Mouse (Mus musculus) right cerebral cortex, postnatal 14 days (tissue): Measurements from ENCODE around the gene Sag.

ENCODE experiments used
- DNase-seq: peaks from one replicate; pipeline ENCODE4 v3.0.0; 2022

The Sag gene

GRCm38 (mm10) chr1:87855522-87855921 lies 52.0 kb downstream of the Sag start:
- no peak for DNase-seq

- DNase-seq, result no peak
These were observed 53.3 kb downstream of the Sag start for GRCm38 (mm10) chr1:87856823-87857222.

- DNase-seq, result no peak
These were observed 54.6 kb downstream of the Sag start for GRCm38 (mm10) chr1:87858031-87858430.

GRCm38 (mm10) chr1:87858529-87858928 lies 55.0 kb downstream of the Sag start:
- no peak for DNase-seq

- no peak for DNase-seq
These were observed 60.1 kb downstream of the Sag start for GRCm38 (mm10) chr1:87863602-87864001.

GRCm38 (mm10) chr1:87864889-87865288 lies 61.4 kb downstream of the Sag start:
- no peak for DNase-seq

- no peak for DNase-seq
These were observed 63.2 kb downstream of the Sag start for GRCm38 (mm10) chr1:87866672-87867071.

GRCm38 (mm10) chr1:87871546-87871945 lies 68.1 kb downstream of the Sag start:
- no peak for DNase-seq

GRCm38 (mm10) chr1:87873081-87873480 lies 69.6 kb downstream of the Sag start:
- DNase-seq, result no peak

GRCm38 (mm10) chr1:87876065-87876464 lies 72.6 kb downstream of the Sag start:
- DNase-seq, result no peak

GRCm38 (mm10) chr1:87877552-87878283 lies 74.2 kb downstream of the Sag start:
- DNase-seq, result no peak

GRCm38 (mm10) chr1:87879034-87879433 lies 75.6 kb downstream of the Sag start:
- no peak for DNase-seq

- peak; percentile 63 for DNase-seq
These were observed 76.2 kb downstream of the Sag start for GRCm38 (mm10) chr1:87879494-87880325.

- no peak for DNase-seq
These were observed 76.8 kb downstream of the Sag start for GRCm38 (mm10) chr1:87880326-87880627.

- no peak for DNase-seq
These were observed 77.4 kb downstream of the Sag start for GRCm38 (mm10) chr1:87880856-87881255.

GRCm38 (mm10) chr1:87881726-87882125 lies 78.2 kb downstream of the Sag start:
- no peak for DNase-seq

- no peak for DNase-seq
These were observed 79.1 kb downstream of the Sag start for GRCm38 (mm10) chr1:87882554-87882953.

- no peak for DNase-seq
These were observed 87.5 kb downstream of the Sag start for GRCm38 (mm10) chr1:87890960-87891359.

GRCm38 (mm10) chr1:87891634-87892033 lies 88.2 kb downstream of the Sag start:
- DNase-seq, result no peak

- DNase-seq, result no peak
These were observed 89.0 kb downstream of the Sag start for GRCm38 (mm10) chr1:87892499-87892898.

- no peak for DNase-seq
These were observed 89.9 kb downstream of the Sag start for GRCm38 (mm10) chr1:87893414-87893813.
